Mouse (Mus musculus) liver, embryonic 13.5 days (tissue): ENCODE measurements around the gene Eda. TPM values are rescaled to one million over a fixed set of nuclear protein-coding genes. Genes with fewer than 3 reads are reported as not detected.

Experiments
- ATAC-seq: fragments of 200-750 bp; cut with Nextera tagmentation; 2 replicates; pipeline ENCODE4 v1.8.0; 2017; ENCODE audit warnings: low read depth, mild to moderate bottlenecking, moderate number of reproducible peaks, moderate library complexity
- DNase-seq: peaks from one replicate; pipeline ENCODE4 v3.0.0; 2022
- H3K27ac ChIP-seq: fragments of 300-500 bp; sonication (generic); 2 replicates; pipeline ENCODE4 v1.5.1; 2015; ENCODE audit warnings: moderate library complexity, mild to moderate bottlenecking, inconsistent platforms
- H3K27me3 ChIP-seq: fragments of 300-500 bp; sonication (generic); 2 replicates; pipeline ENCODE4 v1.6.1; 2015; ENCODE audit warnings: mild to moderate bottlenecking, inconsistent platforms
- H3K36me3 ChIP-seq: fragments of 300-500 bp; sonication (generic); 2 replicates; pipeline ENCODE4 v1.6.1; 2015; ENCODE audit warnings: mild to moderate bottlenecking, inconsistent platforms
- H3K4me1 ChIP-seq: fragments of 300-500 bp; sonication (generic); replicated peaks from 2 replicates; pipeline ENCODE4 v1.6.1; 2015; ENCODE audit warnings: inconsistent platforms
- H3K4me2 ChIP-seq: fragments of 300-500 bp; sonication (generic); 2 replicates; pipeline ENCODE4 v1.6.1; 2015; ENCODE audit warnings: inconsistent platforms, mild to moderate bottlenecking, moderate library complexity
- H3K4me3 ChIP-seq: fragments of 300-500 bp; sonication (generic); replicated peaks from 2 replicates; pipeline ENCODE4 v1.5.1; 2015; ENCODE audit warnings: mild to moderate bottlenecking, inconsistent platforms
- H3K9ac ChIP-seq: fragments of 300-500 bp; sonication (generic); 2 replicates; pipeline ENCODE4 v1.6.1; 2015; ENCODE audit warnings: mild to moderate bottlenecking, inconsistent platforms
- H3K9me3 ChIP-seq: fragments of 300-500 bp; sonication (generic); replicated peaks from 2 replicates; pipeline ENCODE4 v1.6.1; 2016; ENCODE audit warnings: inconsistent platforms
- WGBS: fragments of 180-500 bp; shearing (Covaris S2); methylation state at CpG from one replicate; pipeline ENCODE4 v1.1.7; 2015; ENCODE audit not compliant: insufficient replicate concordance; 5-methylcytosine and 5-hydroxymethylcytosine counted together
- polyA plus RNA-seq: library from polyadenylated mRNA; unstranded; fragments of >200 nt; fragmentation: Nextera tagmentation; extraction: Ambion mirVana; gene quantifications from 2 replicates; pipeline ENCODE4 v1.2.1, GENCODE M21; 2015

The Eda gene
- polyA plus RNA-seq, 1 experiment from 2014 or later, result 0.40 TPM

- Histone ChIP-seq H3K27me3 (no peaks in the 10 kb centered on the region), H3K4me1 (no peaks in the 10 kb centered on the region), H3K9me3 (no peaks in the 10 kb centered on the region), H3K9ac (no peak overlapping the region), H3K4me3 (no peak overlapping the region), H3K36me3 (no peaks in the 10 kb centered on the region), H3K4me2 (no peak overlapping the region), H3K27ac (no peak overlapping the region)
- ATAC-seq (no peak), DNase-seq (no peak)
Measured at GRCm38 (mm10) chrX:100313652-100314051, 338.2 kb downstream of the Eda start.

GRCm38 (mm10) chrX:100314172-100314902, 338.9 kb downstream of the Eda start:
- no peaks in the 10 kb centered on the region for H3K36me3 ChIP-seq
- H3K27ac ChIP-seq, result no peak overlapping the region
- H3K4me3 ChIP-seq, result no peak overlapping the region
- H3K9me3 ChIP-seq, result no peaks in the 10 kb centered on the region
- no peaks in the 10 kb centered on the region for H3K4me1 ChIP-seq
- ATAC-seq (no peak), DNase-seq (no peak)
- no peaks in the 10 kb centered on the region for H3K27me3 ChIP-seq
- no peak overlapping the region for H3K4me2 ChIP-seq
- no peak overlapping the region for H3K9ac ChIP-seq

DNA sequence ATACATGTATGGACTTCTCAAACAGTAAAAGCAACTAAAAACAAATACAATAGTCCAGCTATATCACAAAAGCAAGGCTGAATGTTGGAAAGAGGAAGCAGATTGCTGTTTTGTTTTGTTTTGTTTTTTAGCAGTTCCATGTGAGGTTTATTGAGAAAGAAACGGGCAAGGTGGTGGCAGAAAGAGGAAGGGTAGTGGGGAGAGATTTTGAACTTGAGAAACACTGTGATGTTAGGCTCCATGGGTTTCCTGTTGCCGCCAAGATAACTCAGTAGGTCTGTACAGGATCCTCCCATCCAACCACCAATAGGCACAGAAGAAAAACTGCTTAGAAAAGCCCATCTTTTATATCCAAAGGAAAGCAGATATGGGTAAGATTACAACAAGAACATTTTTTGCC, 365.3 kb downstream of the Eda start:
- no peak overlapping the region for H3K4me3 ChIP-seq
- H3K9me3 ChIP-seq, result no peaks in the 10 kb centered on the region
- ATAC-seq (no peak), DNase-seq (no peak)
- H3K4me1 ChIP-seq, result no peaks in the 10 kb centered on the region
- whole genome bisulfite sequencing, result 27% methylated on average over 2 of the region's 2 CpGs
- H3K27me3 ChIP-seq, result no peaks in the 10 kb centered on the region
- no peak overlapping the region for H3K27ac ChIP-seq
- H3K36me3 ChIP-seq, result no peaks in the 10 kb centered on the region
- H3K9ac ChIP-seq, result no peak overlapping the region
- no peak overlapping the region for H3K4me2 ChIP-seq

- Histone ChIP-seq H3K4me2 (no peak overlapping the region), H3K27me3 (no peaks in the 10 kb centered on the region), H3K4me3 (no peak overlapping the region), H3K4me1 (no peaks in the 10 kb centered on the region), H3K9me3 (no peaks in the 10 kb centered on the region), H3K9ac (no peak overlapping the region), H3K27ac (no peak overlapping the region), H3K36me3 (no peaks in the 10 kb centered on the region)
- DNase-seq (no peak), ATAC-seq (no peak)
- WGBS, result 53% methylated on average over 2 of the region's 2 CpGs
Measured at GRCm38 (mm10) chrX:100344433-100344832, 369.0 kb downstream of the Eda start.

DNA sequence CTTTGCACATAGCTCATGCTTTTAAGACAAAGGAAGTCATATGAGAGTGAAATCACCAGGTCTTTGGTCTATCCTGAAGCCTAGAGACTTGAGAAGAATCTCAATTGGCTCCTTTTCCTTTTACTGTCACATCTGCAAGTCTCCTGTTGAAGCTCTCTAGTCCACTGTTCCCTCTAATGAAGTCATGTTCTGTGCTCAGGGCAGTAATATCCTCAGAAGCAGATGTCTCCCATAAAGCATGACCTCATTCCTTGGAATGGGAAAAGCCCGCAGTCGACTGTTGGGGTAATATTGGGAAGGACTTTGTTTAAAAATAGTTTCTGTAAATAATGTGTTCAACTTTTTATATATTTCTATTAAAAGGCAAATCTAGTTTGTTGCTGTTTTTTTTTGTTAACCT, 381.6 kb downstream of the Eda start:
- 76% methylated on average over 2 of the region's 2 CpGs for WGBS
- H3K4me1 ChIP-seq, result no peaks in the 10 kb centered on the region
- no peak overlapping the region for H3K4me3 ChIP-seq
- ATAC-seq, result no peak
- H3K27me3 ChIP-seq, result no peaks in the 10 kb centered on the region; the same call in 1 of the 2 replicates
- no peak for DNase-seq
- H3K9me3 ChIP-seq, result no peaks in the 10 kb centered on the region
- H3K4me2 ChIP-seq, result no peak overlapping the region
- H3K36me3 ChIP-seq, result no peaks in the 10 kb centered on the region
- no peak overlapping the region for H3K9ac ChIP-seq
- H3K27ac ChIP-seq, result no peak overlapping the region

DNA sequence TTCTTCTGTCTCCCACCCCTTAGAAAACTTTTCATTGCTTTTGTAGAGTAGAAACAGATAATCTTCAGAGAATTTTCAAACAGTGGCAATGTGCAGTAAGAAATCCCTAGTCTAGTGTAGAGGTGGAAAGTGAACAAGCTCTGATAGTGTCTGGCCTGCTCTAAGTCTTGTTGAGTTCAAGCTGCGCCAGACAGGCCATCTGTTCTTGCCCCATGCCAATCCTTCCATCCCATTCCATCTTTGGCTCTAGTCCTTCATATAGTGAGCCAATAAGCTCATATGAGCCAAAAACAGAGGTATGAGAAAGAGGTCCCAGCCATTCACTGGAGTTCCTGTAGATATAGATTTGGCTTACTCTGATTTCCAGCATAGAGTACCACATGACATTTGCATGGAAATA, 414.5 kb downstream of the Eda start:
- no peak overlapping the region for H3K4me3 ChIP-seq
- DNase-seq (no peak), ATAC-seq (no peak)
- H3K27me3 ChIP-seq, result no peaks in the 10 kb centered on the region
- no peak overlapping the region for H3K9ac ChIP-seq
- H3K36me3 ChIP-seq, result no peaks in the 10 kb centered on the region
- H3K9me3 ChIP-seq, result no peaks in the 10 kb centered on the region
- peaks cover 10% of the 10 kb centered on the region for H3K4me1 ChIP-seq
- no peak overlapping the region for H3K27ac ChIP-seq
- WGBS, result 67% methylated on average over 1 of the region's 1 CpGs
- H3K4me2 ChIP-seq, result no peak overlapping the region

GRCm38 (mm10) chrX:100392304-100392703, 416.9 kb downstream of the Eda start:
- DNase-seq, result no peak

GRCm38 (mm10) chrX:100394223-100394861, 418.9 kb downstream of the Eda start:
- peaks cover 14% of the 10 kb centered on the region for H3K4me1 ChIP-seq
- no peak overlapping the region for H3K4me3 ChIP-seq
- DNase-seq, result peak; percentile 19
- WGBS, result 51% methylated on average over 7 of the region's 7 CpGs
- H3K9ac ChIP-seq, result no peak overlapping the region
- peak; percentile 83 for ATAC-seq
- H3K27me3 ChIP-seq, result no peaks in the 10 kb centered on the region
- H3K27ac ChIP-seq, result no peak overlapping the region; the same call in 1 of the 2 replicates
- no peaks in the 10 kb centered on the region for H3K9me3 ChIP-seq
- H3K36me3 ChIP-seq, result no peaks in the 10 kb centered on the region
- peak overlapping the region; percentile 24 for H3K4me2 ChIP-seq

More at GRCm38 (mm10) chrX:100392304-100392703, 416.9 kb downstream of the Eda start:
- H3K9me3 ChIP-seq, result no peaks in the 10 kb centered on the region
- peaks cover 14% of the 10 kb centered on the region for H3K4me1 ChIP-seq
- ATAC-seq, result no peak
- H3K27me3 ChIP-seq, result no peaks in the 10 kb centered on the region
- H3K27ac ChIP-seq, result no peak overlapping the region
- no peaks in the 10 kb centered on the region for H3K36me3 ChIP-seq
- H3K4me2 ChIP-seq, result no peak overlapping the region
- H3K9ac ChIP-seq, result no peak overlapping the region
- no peak overlapping the region for H3K4me3 ChIP-seq
- 21% methylated on average over 6 of the region's 6 CpGs for WGBS

DNA sequence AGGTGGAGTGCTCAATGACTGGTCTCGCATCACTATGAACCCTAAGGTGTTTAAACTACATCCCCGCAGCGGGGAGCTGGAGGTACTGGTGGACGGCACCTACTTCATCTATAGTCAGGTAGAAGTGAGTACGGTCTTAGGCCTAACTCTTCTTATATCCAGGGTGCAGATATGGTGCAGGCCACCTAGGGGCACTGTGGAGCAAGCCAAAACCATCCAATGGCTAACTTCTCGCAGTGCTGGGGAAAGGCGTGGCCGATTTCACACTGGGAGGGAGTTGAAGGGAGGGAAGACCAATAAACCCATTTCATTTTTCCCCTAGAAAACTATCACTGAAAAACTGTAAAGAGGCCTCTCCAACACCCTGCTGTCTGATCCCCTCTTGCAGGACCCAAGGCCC, 419.6 kb downstream of the Eda start:
- DNase-seq (peak; percentile 37), ATAC-seq (peak; percentile 77)
- peaks cover 14% of the 10 kb centered on the region for H3K4me1 ChIP-seq
- H3K9me3 ChIP-seq, result no peaks in the 10 kb centered on the region
- H3K36me3 ChIP-seq, result no peaks in the 10 kb centered on the region
- no peak overlapping the region for H3K27ac ChIP-seq
- no peak overlapping the region for H3K4me3 ChIP-seq
- WGBS, result 61% methylated on average over 8 of the region's 8 CpGs
- H3K27me3 ChIP-seq, result no peaks in the 10 kb centered on the region
- no peak overlapping the region; the same call in 1 of the 2 replicates for H3K4me2 ChIP-seq
- H3K9ac ChIP-seq, result no peak overlapping the region

GRCm38 (mm10) chrX:100400900-100401299, 425.5 kb downstream of the Eda start:
- DNase-seq, result no peak

DNA sequence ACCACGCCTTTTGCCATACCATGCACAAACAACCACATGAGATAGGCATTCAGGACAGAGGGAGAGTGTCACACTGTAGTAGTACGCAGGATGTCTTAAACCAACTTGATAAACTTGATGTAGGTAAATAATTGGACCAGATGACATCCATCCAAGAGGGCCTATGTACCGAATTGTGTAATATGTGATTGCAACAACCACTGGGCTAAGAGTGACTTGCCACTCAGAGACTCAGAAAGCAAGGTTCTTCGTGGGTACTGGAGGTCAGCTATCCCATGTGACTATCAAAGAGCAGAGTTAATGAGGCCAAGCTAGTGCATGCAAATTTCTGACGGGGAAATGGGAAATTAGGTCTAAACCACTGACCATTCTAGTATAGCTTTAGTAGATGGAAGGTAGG, 426.3 kb downstream of the Eda start:
- Histone ChIP-seq H3K36me3 (no peaks in the 10 kb centered on the region), H3K9me3 (no peaks in the 10 kb centered on the region), H3K4me2 (no peak overlapping the region), H3K9ac (no peak overlapping the region), H3K4me1 (no peaks in the 10 kb centered on the region), H3K27me3 (no peaks in the 10 kb centered on the region), H3K4me3 (no peak overlapping the region), H3K27ac (no peak overlapping the region)
- DNase-seq (no peak), ATAC-seq (no peak)
- 63% methylated on average over 5 of the region's 5 CpGs for WGBS

More at GRCm38 (mm10) chrX:100400900-100401299, 425.5 kb downstream of the Eda start:
- Histone ChIP-seq H3K4me1 (no peaks in the 10 kb centered on the region), H3K27ac (no peak overlapping the region), H3K27me3 (no peaks in the 10 kb centered on the region), H3K9me3 (no peaks in the 10 kb centered on the region), H3K36me3 (no peaks in the 10 kb centered on the region), H3K4me2 (no peak overlapping the region), H3K9ac (no peak overlapping the region), H3K4me3 (no peak overlapping the region)
- no peak for ATAC-seq

GRCm38 (mm10) chrX:100409245-100409644, 433.8 kb downstream of the Eda start:
- 50% methylated on average over 1 of the region's 1 CpGs for WGBS
- DNase-seq, result no peak
- no peak overlapping the region for H3K27ac ChIP-seq

More at GRCm38 (mm10) chrX:100409245-100409644, 433.8 kb downstream of the Eda start:
- Histone ChIP-seq H3K36me3 (no peaks in the 10 kb centered on the region), H3K27me3 (no peaks in the 10 kb centered on the region), H3K4me2 (no peak overlapping the region), H3K4me3 (no peak overlapping the region), H3K4me1 (no peaks in the 10 kb centered on the region), H3K9me3 (no peaks in the 10 kb centered on the region), H3K9ac (no peak overlapping the region)
- ATAC-seq, result no peak
